Mouse (Mus musculus) heart, postnatal 0 days (tissue): ENCODE data around the gene Ubash3a.

Experiments used
- CTCF ChIP-seq: IDR thresholded peaks from 2 replicates; pipeline ENCODE4 v1.5.1; 2016; ENCODE audit warnings: antibody characterized with exemption, control low read depth, low read depth
- EP300 ChIP-seq: IDR thresholded peaks from 2 replicates; pipeline ENCODE4 v1.6.1; 2016; ENCODE audit warnings: antibody characterized with exemption, low read depth

DNA sequence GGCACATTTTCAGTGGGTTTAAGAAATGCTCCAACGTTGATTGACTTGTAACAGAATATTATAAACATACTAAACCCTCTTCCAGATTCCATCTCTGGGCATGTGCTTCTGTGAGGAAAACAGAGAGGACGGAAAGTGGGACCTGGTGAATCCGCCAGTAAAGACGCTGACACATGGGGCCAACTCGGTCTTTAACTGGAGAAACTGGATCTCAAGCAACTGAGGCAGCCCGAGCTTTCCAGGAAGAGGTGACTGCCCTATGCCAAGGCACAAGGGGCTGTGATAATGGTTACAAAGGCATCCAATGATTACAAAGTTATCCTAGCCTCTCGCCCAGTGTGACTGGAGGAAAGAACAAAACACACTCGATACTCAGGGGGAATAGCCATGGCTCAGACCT, 33.5 kb downstream of the Ubash3a start:
- TF ChIP-seq CTCF (no peak), EP300 (no peak)
